Mouse (Mus musculus) heart, postnatal 25 days (tissue): ENCODE results near the gene Tapbpl. TPM values are rescaled to one million over a fixed set of nuclear protein-coding genes. Genes with fewer than 3 reads are reported as not detected.

Source experiments
- DNase-seq: peaks from one replicate; pipeline ENCODE4 v3.0.0; 2022; ENCODE audit warnings: low spot score
- intact Hi-C: fragments of 180-260 bp; cut with DNase I; formaldehyde crosslinking; loops from one replicate; pipeline ENCODE4 v1.15.1; 2025
- microRNA-seq: library from miRNA; unstranded; fragments of <30 nt; microRNA quantifications from one replicate; pipeline ENCODE4 v1.2.0, GENCODE M21; 2022
- total RNA-seq, 2 experiments: library from RNA; stranded (reverse); gene quantifications; 2 replicates each; pipeline ENCODE4 v1.2.3; 2021

The Tapbpl gene
- total RNA-seq, 2 experiments from 2014 or later: 4.1 to 5.0 TPM

DNA sequence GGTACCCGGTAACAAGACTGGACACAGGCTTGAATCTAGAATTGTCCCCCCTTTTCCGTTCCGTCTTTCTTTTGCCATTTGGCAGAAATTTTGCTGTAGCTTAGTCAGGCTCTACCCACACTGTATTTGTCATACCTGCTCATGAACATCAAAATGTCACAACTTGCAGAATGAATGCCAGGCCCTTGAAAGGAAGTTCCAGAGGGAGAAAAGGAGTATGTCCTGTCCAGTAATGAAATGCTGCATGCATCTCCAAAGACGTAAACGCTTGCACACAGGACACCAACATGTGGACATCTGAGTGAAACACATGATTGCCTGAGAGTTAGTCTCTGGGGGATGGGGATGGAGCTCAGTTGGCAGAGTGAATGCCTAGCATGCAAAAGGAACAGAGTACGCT, 17.9 kb downstream of the Tapbpl start:
- DNase-seq: no peak
- intact Hi-C loops: loop anchor here (2.0 to 5.0 kb wide), 2 partner anchors 21 to 51 kb away; no protein-coding TSS in a partner anchor

GRCm38 (mm10) chr6:125213129-125213528, 18.5 kb downstream of the Tapbpl start:
- intact Hi-C loops: loop anchor here (5.0 kb wide), 1 partner anchor 51 kb away; no protein-coding TSS in a partner anchor
- DNase-seq: no peak

DNA sequence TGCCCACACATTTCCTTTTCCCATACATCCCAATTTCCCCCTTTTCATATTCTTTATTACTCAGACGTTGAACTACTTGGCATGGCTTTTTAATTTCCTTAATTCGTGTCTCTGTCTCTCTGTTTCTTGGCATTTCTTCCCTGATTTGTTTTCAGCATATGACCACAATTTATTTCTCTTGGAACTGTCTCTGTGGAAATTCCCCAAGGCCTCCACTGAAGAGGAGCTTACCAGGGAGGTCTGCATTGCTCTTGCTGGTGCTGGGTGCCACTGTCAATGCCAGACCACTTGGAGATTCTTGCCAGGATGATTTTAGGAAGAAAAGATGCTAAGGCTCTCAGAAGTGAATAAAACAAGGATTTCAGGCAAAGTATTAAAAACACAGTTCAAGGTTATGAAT, 19.0 kb downstream of the Tapbpl start:
- DNase-seq: no peak
- intact Hi-C loops: loop anchor here (5.0 kb wide), 1 partner anchor 50 kb away; no protein-coding TSS in a partner anchor

DNA sequence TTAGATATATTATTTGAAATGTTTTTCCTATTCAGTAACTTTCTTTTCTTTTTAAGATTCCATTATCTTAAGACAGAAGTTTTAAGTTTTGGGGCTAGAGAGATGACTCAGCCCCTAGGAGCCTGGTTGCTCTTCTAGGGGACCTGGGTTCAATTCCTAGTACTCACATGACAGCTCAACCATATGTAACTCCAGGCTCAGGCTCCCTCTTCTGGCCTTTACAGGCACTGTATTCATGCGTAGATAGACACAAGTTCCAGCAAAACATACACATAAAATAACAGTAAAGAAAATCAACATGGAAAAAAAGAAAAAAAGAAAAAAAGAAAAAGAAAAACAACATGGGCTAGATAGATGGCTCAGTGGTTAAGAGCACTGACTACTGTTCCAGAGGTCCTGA, 21.2 kb downstream of the Tapbpl start:
- intact Hi-C loops: loop anchor here (5.0 kb wide), 1 partner anchor 48 kb away; no protein-coding TSS in a partner anchor
- DNase-seq: no peak

DNA sequence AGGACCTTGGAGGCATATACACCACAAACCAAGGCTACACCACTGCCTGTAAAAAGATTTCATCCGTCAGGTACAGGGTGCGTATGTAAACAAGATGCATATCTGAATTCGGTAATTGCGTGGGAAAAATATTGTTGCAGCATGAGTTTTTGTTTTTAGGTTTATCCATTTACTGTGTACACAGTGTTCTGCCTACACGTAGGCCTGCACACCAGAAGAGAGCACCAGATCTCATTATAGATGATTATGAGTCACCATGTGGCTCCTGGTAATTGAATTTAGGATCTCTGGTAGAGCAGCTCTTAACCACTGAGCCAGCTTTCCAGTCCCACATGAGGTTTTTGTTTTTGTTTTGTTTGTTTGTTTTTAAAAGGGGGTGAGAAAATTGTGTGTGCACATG, 34.5 kb downstream of the Tapbpl start:
- DNase-seq: no peak

GRCm38 (mm10) chr6:125196301-125196700, 35.4 kb downstream of the Tapbpl start:
- DNase-seq: no peak
- intact Hi-C loops: no loop called here

More for the DNA sequence above, 34.5 kb downstream of the Tapbpl start:
- intact Hi-C loops: no loop called here

- intact Hi-C loops: no loop called here
- DNase-seq: no peak
Observed at GRCm38 (mm10) chr6:125195541-125196075, 36.1 kb downstream of the Tapbpl start.

GRCm38 (mm10) chr6:125193390-125193789, 38.3 kb downstream of the Tapbpl start:
- no peak for DNase-seq
- intact Hi-C loops: loop anchor here (2.0 kb wide), 1 partner anchor 21 kb away; the partner anchor contains the start of gene Vamp1

DNA sequence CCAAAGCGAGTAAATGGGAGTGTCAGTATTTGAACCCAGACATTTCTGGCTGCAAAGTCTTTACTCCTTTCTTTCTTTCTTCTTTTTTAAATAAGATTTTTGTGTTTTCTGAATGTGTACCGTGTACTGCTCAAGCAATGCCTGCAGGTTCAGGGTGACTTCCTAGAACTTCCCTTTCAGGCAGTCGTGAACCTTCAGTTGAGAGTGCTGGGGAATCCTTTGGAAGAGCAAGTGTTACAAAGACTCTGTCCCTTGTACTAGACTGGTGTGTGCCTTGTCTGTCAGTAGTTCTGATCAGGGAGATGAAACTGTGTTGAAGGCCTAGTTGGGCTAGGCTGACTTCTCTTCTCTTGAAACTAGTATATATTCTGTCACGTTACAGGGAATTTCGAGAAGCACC, 38.8 kb downstream of the Tapbpl start:
- intact Hi-C loops: loop anchor here (2.0 kb wide), 1 partner anchor 22 kb away; the partner anchor contains the start of gene Vamp1
- DNase-seq: no peak

- DNase-seq: peak; percentile 79
- intact Hi-C loops: loop anchor here (2.0 kb wide), 1 partner anchor 23 kb away; the partner anchor contains the start of gene Vamp1
Observed at GRCm38 (mm10) chr6:125192016-125192714, 39.5 kb downstream of the Tapbpl start.

- intact Hi-C loops: loop anchor here (2.0 kb wide), 2 partner anchors 23 to 27 kb away; partner anchors contain the start of gene Vamp1
- peak; percentile 93 for DNase-seq
Observed at GRCm38 (mm10) chr6:125191332-125192015, 40.2 kb downstream of the Tapbpl start, which contains the start of the genes Ncapd2 and Mrpl51. Gene Ncapd2 (minus strand): TSS chr6:125191701. Gene Mrpl51 (plus strand): TSS chr6:125191801.

GRCm38 (mm10) chr6:125190816-125191215, 40.8 kb downstream of the Tapbpl start:
- DNase-seq: no peak
- intact Hi-C loops: loop anchor here (2.0 kb wide), 1 partner anchor 26 kb away; no protein-coding TSS in a partner anchor

- no peak for DNase-seq
- intact Hi-C loops: no loop called here
Observed at GRCm38 (mm10) chr6:125186203-125186602, 45.5 kb downstream of the Tapbpl start.

DNA sequence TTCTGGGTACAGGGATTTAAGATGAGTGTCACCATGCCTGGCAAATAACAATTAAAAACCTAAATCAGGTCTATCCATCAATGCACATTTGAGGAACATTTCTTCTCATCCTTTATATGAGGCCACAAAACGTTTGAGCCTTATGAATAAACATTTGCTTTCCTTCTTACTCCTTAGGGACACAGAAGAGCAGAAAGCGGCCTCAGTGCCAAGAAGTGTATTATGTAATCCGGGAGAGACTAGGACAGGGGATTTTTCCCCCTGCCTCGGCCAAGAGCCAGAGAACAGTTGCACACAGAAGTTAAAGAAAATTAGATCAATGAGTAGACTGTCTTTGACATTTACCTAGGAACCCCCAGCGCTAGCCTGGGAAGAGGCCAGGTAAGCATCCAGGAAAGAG, 49.5 kb downstream of the Tapbpl start:
- intact Hi-C loops: no loop called here
- no peak for DNase-seq

- DNase-seq: no peak
- intact Hi-C loops: no loop called here
Observed at GRCm38 (mm10) chr6:125179601-125180000, 52.1 kb downstream of the Tapbpl start.

DNA sequence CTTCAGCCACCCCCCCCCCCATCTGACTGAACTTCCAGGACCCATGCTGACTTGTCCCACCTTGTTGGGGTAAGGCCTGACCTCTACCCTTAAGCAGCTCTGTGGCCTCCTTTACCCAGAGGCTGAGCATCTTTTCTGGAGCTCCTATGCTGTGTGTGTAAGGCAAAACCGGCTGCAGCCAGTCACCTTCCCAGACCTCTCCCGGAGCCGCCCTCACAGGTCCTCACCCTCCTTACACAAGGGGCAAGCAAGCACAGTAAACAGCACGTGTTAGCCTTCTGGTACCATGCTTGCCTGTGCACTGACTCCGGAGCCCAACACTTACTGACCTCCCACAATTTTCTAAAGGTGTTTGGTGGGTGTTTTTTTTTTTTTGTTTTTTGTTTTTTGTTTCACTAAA, 56.2 kb downstream of the Tapbpl start:
- intact Hi-C loops: no loop called here
- no peak for DNase-seq

Small RNA genes lying within 50 kb of the gene (microRNA-seq; reads per million reads assigned to microRNA genes)
- 3.9 reads per million, percentile 8 among the genes with 10 or more reads in this experiment for gene Mir3098
- not detected for gene Mir8113

Other genes starting within 250 kb of the Tapbpl start
- 1 to 10 TPM in 1 of 2 experiments, under 1 TPM in 1; 0.49 to 1.1 TPM for gene Pianp, start 235.2 kb downstream of the Tapbpl start, total RNA-seq
- gene Zfp384, start 222.7 kb downstream of the Tapbpl start, total RNA-seq: 10 to 100 TPM; 19.2 to 22.0 TPM
- 10 to 100 TPM; 35.0 to 35.6 TPM for gene Ing4, start 192.1 kb downstream of the Tapbpl start, total RNA-seq
- gene Acrbp, start 182.2 kb downstream of the Tapbpl start, total RNA-seq: 1 to 10 TPM; 2.5 to 4.1 TPM
- not detected for gene Lpar5, start 163.9 kb downstream of the Tapbpl start, total RNA-seq
- 100 to 1,000 TPM; 111 to 116 TPM for gene Chd4, start 135.9 kb downstream of the Tapbpl start, total RNA-seq
- 10 to 100 TPM; 19.4 to 20.0 TPM for gene Nop2, start 100.0 kb downstream of the Tapbpl start, total RNA-seq
- gene Iffo1, start 86.6 kb downstream of the Tapbpl start, total RNA-seq: 10 to 100 TPM in 1 of 2 experiments, 1 to 10 TPM in 1; 7.1 to 12.0 TPM
- gene Gapdh, start 65.4 kb downstream of the Tapbpl start, total RNA-seq: 1,000 to 10,000 TPM; 4,843 to 4,911 TPM
- 10 to 100 TPM; 21.9 to 26.8 TPM for gene Ncapd2, start 40.2 kb downstream of the Tapbpl start, total RNA-seq
- 100 to 1,000 TPM; 308 to 324 TPM for gene Mrpl51, start 40.1 kb downstream of the Tapbpl start, total RNA-seq
- gene Vamp1, start 16.3 kb downstream of the Tapbpl start, total RNA-seq: 1 to 10 TPM; 6.2 to 6.3 TPM
- under 1 TPM; 0.16 to 0.36 TPM for gene Cd27, start 5.2 kb upstream of the Tapbpl start, total RNA-seq
- not detected for gene Tuba3a, start 54.2 kb upstream of the Tapbpl start, total RNA-seq
- gene Ltbr, start 82.0 kb upstream of the Tapbpl start, total RNA-seq: 10 to 100 TPM; 27.4 to 31.8 TPM
- under 1 TPM; 0.70 TPM for gene Scnn1a, start 88.8 kb upstream of the Tapbpl start, total RNA-seq
- gene Tnfrsf1a, start 117.5 kb upstream of the Tapbpl start, total RNA-seq: 10 to 100 TPM; 53.2 to 60.8 TPM
- not detected for gene Plekhg6, start 148.9 kb upstream of the Tapbpl start, total RNA-seq